Mouse (Mus musculus): ENCODE data around the gene Zfp462. TPM values are rescaled to one million over a fixed set of nuclear protein-coding genes. Genes with fewer than 3 reads are reported as not detected.

The Zfp462 gene
- polyA plus RNA-seq, 1 experiment from 2014 or later, result 17.0 TPM

DNA sequence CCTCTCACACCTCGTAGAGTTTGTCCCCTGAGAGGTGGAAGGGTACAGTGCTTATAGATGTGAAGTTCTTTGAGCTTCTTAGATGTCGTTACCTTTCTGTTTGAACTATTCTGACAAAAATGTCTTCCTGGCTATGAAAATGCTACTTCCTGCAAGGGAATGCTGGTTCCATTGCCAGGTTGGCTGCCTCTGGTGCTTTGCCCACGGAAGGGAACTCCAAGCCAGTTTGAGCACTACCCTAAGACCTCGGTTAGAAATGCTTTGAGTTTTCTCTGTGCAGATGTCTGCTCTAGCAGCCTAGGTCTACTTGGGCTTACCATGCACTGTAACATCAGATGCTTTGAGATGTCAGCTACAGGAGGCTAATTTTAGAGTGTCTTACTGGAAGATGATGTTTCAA, 17.3 kb downstream of the Zfp462 start:
- no peak for ATAC-seq (replicated peaks; ENCODE audit: low FRiP score)
- DNase-seq (ENCODE audit: low spot score), result no peak
- 95% methylated on average over 4 of the region's 4 CpGs for WGBS
- H3K9ac ChIP-seq (ENCODE audit: low read length), result no peak overlapping the region
- H3K27me3 ChIP-seq (ENCODE audit: control insufficient read depth, insufficient read depth, low read length), result no peaks in the 10 kb centered on the region
- H3K4me3 ChIP-seq (ENCODE audit: low read depth, low read length), result no peak overlapping the region
- H3K9me3 ChIP-seq (ENCODE audit: control insufficient read depth, low read length), result no peaks in the 10 kb centered on the region
- no peaks in the 10 kb centered on the region; the same call in 1 of the 2 replicates for H3K36me3 ChIP-seq (ENCODE audit: control insufficient read depth, insufficient read depth, low read length)
- H3K4me1 ChIP-seq (replicated peaks; ENCODE audit: control insufficient read depth, insufficient read depth, low read length), result no peaks in the 10 kb centered on the region; the same call in 1 of the 2 replicates
- H3K4me2 ChIP-seq (ENCODE audit: low read depth, low read length, severe bottlenecking), result no peak overlapping the region
- no peak overlapping the region for H3K27ac ChIP-seq (ENCODE audit: low read depth, low read length)

DNA sequence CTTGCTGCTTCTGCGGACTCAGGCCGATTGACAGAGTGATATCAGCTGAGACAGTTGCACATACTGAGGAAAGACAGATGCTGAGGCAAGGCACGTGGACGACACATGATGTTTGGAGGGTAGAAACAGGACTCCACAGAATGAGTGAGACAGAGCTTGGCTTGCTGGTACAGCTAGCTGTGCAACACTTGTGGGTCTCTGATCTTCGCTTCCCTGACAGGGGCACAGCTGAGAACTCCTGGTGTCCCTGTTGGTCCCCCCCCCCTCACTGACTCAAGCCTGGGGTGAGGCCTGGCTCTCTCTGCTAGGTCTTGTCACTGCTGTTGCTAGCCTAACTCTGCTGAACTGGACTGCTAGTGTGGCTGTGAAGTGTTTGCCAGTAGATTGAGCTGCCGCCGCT, 18.7 kb downstream of the Zfp462 start:
- ATAC-seq (replicated peaks; ENCODE audit: low FRiP score) (no peak), DNase-seq (ENCODE audit: low spot score) (no peak)
- no peak overlapping the region for H3K4me2 ChIP-seq (ENCODE audit: low read depth, low read length, severe bottlenecking)
- H3K4me1 ChIP-seq (replicated peaks; ENCODE audit: control insufficient read depth, insufficient read depth, low read length), result no peaks in the 10 kb centered on the region; the same call in 1 of the 2 replicates
- WGBS, result 83% methylated on average over 7 of the region's 7 CpGs
- no peak overlapping the region for H3K9ac ChIP-seq (ENCODE audit: low read length)
- no peaks in the 10 kb centered on the region for H3K9me3 ChIP-seq (ENCODE audit: control insufficient read depth, low read length)
- no peak overlapping the region for H3K27ac ChIP-seq (ENCODE audit: low read depth, low read length)
- H3K27me3 ChIP-seq (ENCODE audit: control insufficient read depth, insufficient read depth, low read length), result no peaks in the 10 kb centered on the region
- H3K36me3 ChIP-seq (ENCODE audit: control insufficient read depth, insufficient read depth, low read length), result no peaks in the 10 kb centered on the region; the same call in 1 of the 2 replicates
- H3K4me3 ChIP-seq (ENCODE audit: low read depth, low read length), result no peak overlapping the region

DNA sequence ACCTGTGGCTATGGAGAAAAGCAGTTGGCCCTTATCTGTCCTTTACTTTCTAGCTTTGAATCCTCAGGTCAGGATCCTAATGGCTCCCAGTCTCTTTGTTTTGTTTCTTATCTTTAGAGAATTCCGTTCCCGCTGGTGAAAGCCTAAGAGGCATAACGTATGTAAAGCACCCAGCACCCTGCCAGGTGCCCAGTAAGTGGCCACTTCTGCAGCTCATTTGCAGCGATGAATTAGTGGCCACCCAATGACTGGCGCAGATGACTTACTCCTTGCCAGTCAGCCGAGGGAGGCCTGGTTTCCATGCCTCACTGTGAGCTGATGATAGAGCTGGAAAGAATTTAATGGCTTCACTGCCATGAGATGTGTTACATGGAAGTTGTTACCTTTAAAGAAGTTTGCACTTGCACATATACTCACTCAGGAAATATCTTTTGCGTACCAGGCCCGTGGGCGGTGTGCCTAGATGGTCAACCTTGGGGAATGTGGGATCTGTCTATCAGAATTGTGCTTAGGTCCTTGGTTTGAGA, 20.4 kb downstream of the Zfp462 start:
- Histone ChIP-seq H3K36me3 (ENCODE audit: control insufficient read depth, insufficient read depth, low read length) (no peaks in the 10 kb centered on the region; the same call in 1 of the 2 replicates), H3K9me3 (ENCODE audit: control insufficient read depth, low read length) (no peaks in the 10 kb centered on the region), H3K27ac (ENCODE audit: low read depth, low read length) (no peak overlapping the region), H3K9ac (ENCODE audit: low read length) (no peak overlapping the region), H3K27me3 (ENCODE audit: control insufficient read depth, insufficient read depth, low read length) (no peaks in the 10 kb centered on the region), H3K4me3 (ENCODE audit: low read depth, low read length) (no peak overlapping the region), H3K4me1 (replicated peaks; ENCODE audit: control insufficient read depth, insufficient read depth, low read length) (no peaks in the 10 kb centered on the region; the same call in 1 of the 2 replicates), H3K4me2 (ENCODE audit: low read depth, low read length, severe bottlenecking) (no peak overlapping the region)
- no peak for DNase-seq (ENCODE audit: low spot score)
- WGBS, result 73% methylated on average over 9 of the region's 9 CpGs
- ATAC-seq (replicated peaks; ENCODE audit: low FRiP score), result no peak

DNA sequence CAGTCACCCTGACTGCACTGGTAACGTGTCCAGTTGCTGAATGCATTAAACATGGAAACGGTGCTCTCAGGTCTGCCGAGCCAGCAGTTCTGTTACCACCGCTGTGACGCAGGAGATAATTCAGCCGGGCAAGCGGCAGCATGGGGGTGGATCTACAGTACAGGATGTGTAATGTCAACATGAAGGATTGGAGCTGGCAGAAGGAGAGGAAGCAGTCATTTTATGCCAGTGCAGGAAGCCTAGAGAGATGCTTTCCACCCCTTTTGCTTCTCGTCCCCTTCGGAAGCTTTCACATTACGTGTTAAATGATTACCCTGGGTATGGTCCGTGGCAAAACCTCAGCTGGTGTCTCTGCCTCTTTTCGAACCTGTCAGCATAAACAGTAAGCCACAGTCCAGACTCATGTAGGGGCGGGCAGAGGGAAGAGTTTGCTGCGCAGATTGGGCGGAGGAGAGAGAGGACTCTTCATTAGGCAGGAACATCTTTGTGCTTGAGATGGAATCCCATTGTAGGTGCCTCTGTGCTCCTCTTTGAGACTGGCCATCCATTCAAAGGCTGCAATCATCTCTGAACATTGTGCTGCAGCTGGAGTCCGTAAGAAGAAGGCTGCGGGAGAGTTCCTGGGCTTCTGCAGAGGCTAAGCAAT, 21.4 kb downstream of the Zfp462 start:
- H3K9ac ChIP-seq (ENCODE audit: low read length), result no peak overlapping the region
- H3K9me3 ChIP-seq (ENCODE audit: control insufficient read depth, low read length), result no peaks in the 10 kb centered on the region
- ATAC-seq (replicated peaks; ENCODE audit: low FRiP score) (no peak), DNase-seq (ENCODE audit: low spot score) (no peak)
- no peaks in the 10 kb centered on the region; the same call in 1 of the 2 replicates for H3K36me3 ChIP-seq (ENCODE audit: control insufficient read depth, insufficient read depth, low read length)
- no peak overlapping the region for H3K4me3 ChIP-seq (ENCODE audit: low read depth, low read length)
- no peaks in the 10 kb centered on the region; the same call in 1 of the 2 replicates for H3K4me1 ChIP-seq (replicated peaks; ENCODE audit: control insufficient read depth, insufficient read depth, low read length)
- H3K4me2 ChIP-seq (ENCODE audit: low read depth, low read length, severe bottlenecking), result no peak overlapping the region
- H3K27me3 ChIP-seq (ENCODE audit: control insufficient read depth, insufficient read depth, low read length), result no peaks in the 10 kb centered on the region
- 78% methylated on average over 17 of the region's 17 CpGs for WGBS
- H3K27ac ChIP-seq (ENCODE audit: low read depth, low read length), result no peak overlapping the region

DNA sequence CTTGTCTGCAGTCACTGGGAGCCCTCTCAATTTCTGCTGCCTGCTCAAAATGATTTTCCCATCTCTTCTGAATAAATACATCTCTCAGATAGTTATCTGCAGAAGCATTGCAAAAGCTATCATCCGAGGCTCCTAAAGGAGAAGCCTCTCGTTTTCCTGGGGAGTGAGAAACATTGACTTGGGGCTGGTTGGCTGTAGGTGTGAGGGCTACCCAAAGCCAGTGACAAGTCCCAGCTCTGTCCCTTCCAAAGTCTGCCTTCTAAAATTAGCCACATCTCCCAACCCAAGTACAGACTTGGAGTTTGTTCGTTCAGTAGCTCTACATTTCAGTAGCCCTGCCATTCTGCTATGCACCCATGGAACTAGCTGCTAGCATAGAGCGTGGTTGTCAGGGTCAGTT, 22.3 kb downstream of the Zfp462 start:
- no peak overlapping the region for H3K27ac ChIP-seq (ENCODE audit: low read depth, low read length)
- H3K4me1 ChIP-seq (replicated peaks; ENCODE audit: control insufficient read depth, insufficient read depth, low read length), result no peaks in the 10 kb centered on the region; the same call in 1 of the 2 replicates
- no peaks in the 10 kb centered on the region for H3K9me3 ChIP-seq (ENCODE audit: control insufficient read depth, low read length)
- H3K4me2 ChIP-seq (ENCODE audit: low read depth, low read length, severe bottlenecking), result no peak overlapping the region
- no peak overlapping the region for H3K4me3 ChIP-seq (ENCODE audit: low read depth, low read length)
- no peak for DNase-seq (ENCODE audit: low spot score)
- no peaks in the 10 kb centered on the region for H3K27me3 ChIP-seq (ENCODE audit: control insufficient read depth, insufficient read depth, low read length)
- ATAC-seq (replicated peaks; ENCODE audit: low FRiP score), result no peak
- H3K36me3 ChIP-seq (ENCODE audit: control insufficient read depth, insufficient read depth, low read length), result no peaks in the 10 kb centered on the region; the same call in 1 of the 2 replicates
- H3K9ac ChIP-seq (ENCODE audit: low read length), result no peak overlapping the region
- 93% methylated on average over 4 of the region's 4 CpGs for WGBS

DNA sequence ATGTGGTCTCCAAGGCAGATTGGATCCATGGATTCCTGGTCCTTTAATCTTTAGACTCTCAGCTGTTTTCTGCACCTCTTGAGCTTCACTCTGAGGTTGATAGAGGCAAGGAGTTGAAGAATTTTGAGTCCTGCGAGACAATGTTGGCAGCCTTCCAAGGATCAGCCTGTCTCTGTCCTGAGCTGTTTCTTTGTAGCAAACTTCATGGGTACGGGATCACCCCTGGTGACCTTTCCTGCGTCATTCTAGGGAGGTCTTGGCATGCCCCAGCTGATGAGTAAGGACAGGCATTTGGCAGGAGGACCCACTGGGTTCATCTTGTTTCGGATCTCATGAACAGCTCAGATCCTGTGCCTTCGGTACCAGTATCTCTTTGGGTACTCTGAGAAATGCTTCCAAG, 22.9 kb downstream of the Zfp462 start:
- no peak for ATAC-seq (replicated peaks; ENCODE audit: low FRiP score)
- Histone ChIP-seq H3K9ac (ENCODE audit: low read length) (no peak overlapping the region), H3K36me3 (ENCODE audit: control insufficient read depth, insufficient read depth, low read length) (no peaks in the 10 kb centered on the region; the same call in 1 of the 2 replicates), H3K9me3 (ENCODE audit: control insufficient read depth, low read length) (no peaks in the 10 kb centered on the region), H3K27me3 (ENCODE audit: control insufficient read depth, insufficient read depth, low read length) (no peaks in the 10 kb centered on the region), H3K4me2 (ENCODE audit: low read depth, low read length, severe bottlenecking) (no peak overlapping the region), H3K27ac (ENCODE audit: low read depth, low read length) (no peak overlapping the region), H3K4me1 (replicated peaks; ENCODE audit: control insufficient read depth, insufficient read depth, low read length) (no peaks in the 10 kb centered on the region; the same call in 1 of the 2 replicates), H3K4me3 (ENCODE audit: low read depth, low read length) (no peak overlapping the region)
- DNase-seq (ENCODE audit: low spot score), result no peak
- WGBS, result 89% methylated on average over 5 of the region's 5 CpGs

DNA sequence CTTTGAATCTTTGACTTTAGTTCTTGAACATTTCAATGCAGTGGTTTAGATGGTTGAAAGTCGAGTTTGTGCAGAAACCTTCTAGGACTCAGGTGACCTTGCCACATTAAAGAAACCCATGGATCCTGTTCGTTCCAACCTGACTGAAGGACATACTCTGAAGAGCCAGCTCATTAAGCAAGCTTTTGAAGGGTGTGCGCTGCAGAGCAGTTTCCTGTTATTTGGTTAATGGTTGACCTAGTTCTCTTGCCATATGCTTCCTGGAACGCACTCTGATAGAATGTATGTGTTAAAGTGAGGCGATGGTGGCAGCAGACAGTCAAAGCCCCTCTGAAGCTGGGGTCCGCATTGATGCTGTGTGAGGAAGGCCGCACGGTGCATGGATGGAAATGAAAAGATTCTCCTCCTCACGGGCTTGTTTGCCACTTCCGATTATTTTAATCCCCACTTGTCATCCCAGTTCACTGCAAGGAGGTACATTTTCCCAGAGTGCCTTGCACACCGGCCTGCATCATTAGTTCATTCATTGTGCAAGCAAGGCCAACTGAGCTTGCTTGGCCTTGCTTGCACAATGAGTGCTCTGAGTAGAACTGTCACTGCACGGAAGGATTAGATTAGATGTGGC, 24.9 kb downstream of the Zfp462 start:
- Histone ChIP-seq H3K4me3 (ENCODE audit: low read depth, low read length) (no peak overlapping the region), H3K4me1 (replicated peaks; ENCODE audit: control insufficient read depth, insufficient read depth, low read length) (no peaks in the 10 kb centered on the region; the same call in 1 of the 2 replicates), H3K9ac (ENCODE audit: low read length) (no peak overlapping the region), H3K36me3 (ENCODE audit: control insufficient read depth, insufficient read depth, low read length) (no peaks in the 10 kb centered on the region; the same call in 1 of the 2 replicates), H3K27me3 (ENCODE audit: control insufficient read depth, insufficient read depth, low read length) (no peaks in the 10 kb centered on the region), H3K9me3 (ENCODE audit: control insufficient read depth, low read length) (no peaks in the 10 kb centered on the region), H3K27ac (ENCODE audit: low read depth, low read length) (no peak overlapping the region), H3K4me2 (ENCODE audit: low read depth, low read length, severe bottlenecking) (no peak overlapping the region)
- ATAC-seq (replicated peaks; ENCODE audit: low FRiP score), result no peak
- DNase-seq (ENCODE audit: low spot score), result no peak
- WGBS, result 94% methylated on average over 12 of the region's 12 CpGs

DNA sequence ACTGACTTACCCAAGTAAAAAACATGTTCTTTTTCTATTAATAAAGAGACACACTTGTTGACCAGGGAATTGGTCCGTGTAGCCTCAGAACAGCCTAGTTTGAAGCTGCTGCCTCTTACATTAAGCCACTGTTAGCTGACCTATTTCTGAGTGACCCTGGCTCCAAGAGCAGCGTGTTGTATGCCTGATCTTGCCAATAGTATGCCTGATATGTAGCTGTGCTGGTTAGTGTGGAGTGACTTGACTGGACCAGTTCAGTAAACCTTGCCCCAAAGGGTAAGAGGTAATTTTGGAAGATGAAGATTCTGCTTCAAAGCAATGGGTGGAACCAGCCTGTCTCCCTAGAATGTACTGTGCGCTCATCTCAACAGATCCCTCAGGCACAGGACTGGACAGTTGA, 26.5 kb downstream of the Zfp462 start:
- WGBS, result 97% methylated on average over 3 of the region's 3 CpGs
- H3K4me2 ChIP-seq (ENCODE audit: low read depth, low read length, severe bottlenecking), result no peak overlapping the region
- H3K36me3 ChIP-seq (ENCODE audit: control insufficient read depth, insufficient read depth, low read length), result no peaks in the 10 kb centered on the region; the same call in 1 of the 2 replicates
- H3K27me3 ChIP-seq (ENCODE audit: control insufficient read depth, insufficient read depth, low read length), result no peaks in the 10 kb centered on the region
- ATAC-seq (replicated peaks; ENCODE audit: low FRiP score) (no peak), DNase-seq (ENCODE audit: low spot score) (no peak)
- no peak overlapping the region for H3K27ac ChIP-seq (ENCODE audit: low read depth, low read length)
- no peak overlapping the region for H3K4me3 ChIP-seq (ENCODE audit: low read depth, low read length)
- H3K4me1 ChIP-seq (replicated peaks; ENCODE audit: control insufficient read depth, insufficient read depth, low read length), result no peaks in the 10 kb centered on the region
- H3K9me3 ChIP-seq (ENCODE audit: control insufficient read depth, low read length), result no peaks in the 10 kb centered on the region
- no peak overlapping the region for H3K9ac ChIP-seq (ENCODE audit: low read length)

Data from forebrain, embryonic 11.5 days (tissue).